Mouse (Mus musculus) frontal cortex, postnatal 25 days (tissue): ENCODE results near the gene Sox13.

Experiments
- DNase-seq, 2 experiments: peaks; one replicate each; pipeline ENCODE4 v3.0.0; 2022; ENCODE audit warnings: low spot score in 2 of 2

The Sox13 gene

GRCm38 (mm10) chr1:133423543-133424480, at the start of gene Sox13:
Gene Sox13, minus strand, starts transcription at chr1:133424377.
- no peak for DNase-seq

- DNase-seq: no peak
These were observed 47.4 kb upstream of the Sox13 start for GRCm38 (mm10) chr1:133471556-133471955.

GRCm38 (mm10) chr1:133471086-133471485, 46.9 kb upstream of the Sox13 start:
- no peak for DNase-seq

- no peak for DNase-seq
These were observed 46.3 kb upstream of the Sox13 start for GRCm38 (mm10) chr1:133470242-133471025.

- DNase-seq: no peak
These were observed 45.0 kb upstream of the Sox13 start for GRCm38 (mm10) chr1:133469213-133469612.

GRCm38 (mm10) chr1:133468751-133469150, 44.6 kb upstream of the Sox13 start:
- DNase-seq: no peak

GRCm38 (mm10) chr1:133467905-133468304, 43.7 kb upstream of the Sox13 start:
- no peak for DNase-seq

GRCm38 (mm10) chr1:133463138-133463537, 39.0 kb upstream of the Sox13 start:
- no peak for DNase-seq

- DNase-seq: no peak
These were observed 36.8 kb upstream of the Sox13 start for GRCm38 (mm10) chr1:133460996-133461395.

GRCm38 (mm10) chr1:133456097-133456496, 31.9 kb upstream of the Sox13 start:
- DNase-seq: no peak

GRCm38 (mm10) chr1:133452564-133453165, 28.5 kb upstream of the Sox13 start:
- DNase-seq: no peak

- no peak for DNase-seq
These were observed 27.8 kb upstream of the Sox13 start for GRCm38 (mm10) chr1:133451869-133452563.

GRCm38 (mm10) chr1:133451025-133451424, 26.8 kb upstream of the Sox13 start:
- no peak for DNase-seq

- DNase-seq: no peak
These were observed 24.3 kb upstream of the Sox13 start for GRCm38 (mm10) chr1:133448351-133448931.

GRCm38 (mm10) chr1:133446291-133446690, 22.1 kb upstream of the Sox13 start:
- no peak for DNase-seq

- DNase-seq: no peak
These were observed 20.1 kb upstream of the Sox13 start for GRCm38 (mm10) chr1:133444315-133444714.

GRCm38 (mm10) chr1:133437916-133438683, 13.9 kb upstream of the Sox13 start:
- DNase-seq: no peak

- no peak for DNase-seq
These were observed 10.6 kb upstream of the Sox13 start for GRCm38 (mm10) chr1:133434756-133435112.

- no peak for DNase-seq
These were observed 10.0 kb upstream of the Sox13 start for GRCm38 (mm10) chr1:133434018-133434755.

- no peak for DNase-seq
These were observed 8.4 kb upstream of the Sox13 start for GRCm38 (mm10) chr1:133432566-133432965.
